Mouse (Mus musculus): Measurements from ENCODE around the gene Slc7a6. TPM values are rescaled to one million over a fixed set of nuclear protein-coding genes. Genes with fewer than 3 reads are reported as not detected.
"Not testable (repeated sequence)": the region's sequence is repeated elsewhere in the genome, so short reads cannot be mapped to it uniquely, and the experiment has no call there.

The Slc7a6 gene
- total RNA-seq, 2 experiments from 2014 or later = 21.9 to 29.6 TPM

GRCm38 (mm10) chr8:106177594-106177993, 8.9 kb downstream of the Slc7a6 start:
- no peak for ATAC-seq (replicated peaks; ENCODE audit: poor library complexity, severe bottlenecking)

GRCm38 (mm10) chr8:106178428-106178827, 9.8 kb downstream of the Slc7a6 start:
- no peak for ATAC-seq (replicated peaks; ENCODE audit: poor library complexity, severe bottlenecking)

GRCm38 (mm10) chr8:106185628-106186270, 17.1 kb downstream of the Slc7a6 start:
- no peak for ATAC-seq (replicated peaks; ENCODE audit: poor library complexity, severe bottlenecking)

GRCm38 (mm10) chr8:106186394-106186793, 17.7 kb downstream of the Slc7a6 start:
- no peak for ATAC-seq (replicated peaks; ENCODE audit: poor library complexity, severe bottlenecking)

GRCm38 (mm10) chr8:106189162-106189561, 20.5 kb downstream of the Slc7a6 start:
- no peak for ATAC-seq (replicated peaks; ENCODE audit: poor library complexity, severe bottlenecking)

GRCm38 (mm10) chr8:106191639-106192038, 23.0 kb downstream of the Slc7a6 start:
- ATAC-seq (replicated peaks; ENCODE audit: poor library complexity, severe bottlenecking) = no peak

GRCm38 (mm10) chr8:106193162-106193561, 24.5 kb downstream of the Slc7a6 start:
- ATAC-seq (replicated peaks; ENCODE audit: poor library complexity, severe bottlenecking) = peak; percentile 30; the same call in 1 of the 2 replicates

- no peak for ATAC-seq (replicated peaks; ENCODE audit: poor library complexity, severe bottlenecking)
These were observed 25.4 kb downstream of the Slc7a6 start for GRCm38 (mm10) chr8:106194062-106194461.

GRCm38 (mm10) chr8:106198741-106199140, 30.1 kb downstream of the Slc7a6 start:
- ATAC-seq (replicated peaks; ENCODE audit: poor library complexity, severe bottlenecking) = peak; percentile 84

GRCm38 (mm10) chr8:106199596-106199995, 30.9 kb downstream of the Slc7a6 start:
- not testable (repeated sequence) for ATAC-seq (replicated peaks; ENCODE audit: poor library complexity, severe bottlenecking)

GRCm38 (mm10) chr8:106210035-106210731, 41.5 kb downstream of the Slc7a6 start:
- ATAC-seq (replicated peaks; ENCODE audit: poor library complexity, severe bottlenecking) = peak; percentile 39

GRCm38 (mm10) chr8:106210821-106211345, 42.2 kb downstream of the Slc7a6 start, which contains the start of the genes Slc7a6os and Prmt7:
Slc7a6os (minus strand) TSS chr8:106210935.
Prmt7 (plus strand) TSS chr8:106210936.
- peak; percentile 97 for ATAC-seq (replicated peaks; ENCODE audit: poor library complexity, severe bottlenecking)

GRCm38 (mm10) chr8:106211421-106211820, 42.8 kb downstream of the Slc7a6 start:
- ATAC-seq (replicated peaks; ENCODE audit: poor library complexity, severe bottlenecking) = peak; percentile 0; the same call in 1 of the 2 replicates

- no peak for ATAC-seq (replicated peaks; ENCODE audit: poor library complexity, severe bottlenecking)
These were observed 45.3 kb downstream of the Slc7a6 start for GRCm38 (mm10) chr8:106213959-106214358.

- no peak for ATAC-seq (replicated peaks; ENCODE audit: poor library complexity, severe bottlenecking)
These were observed 51.0 kb downstream of the Slc7a6 start for GRCm38 (mm10) chr8:106219620-106220019.

GRCm38 (mm10) chr8:106226589-106226988, 57.9 kb downstream of the Slc7a6 start:
- ATAC-seq (replicated peaks; ENCODE audit: poor library complexity, severe bottlenecking) = peak; percentile 56

GRCm38 (mm10) chr8:106231536-106231935, 62.9 kb downstream of the Slc7a6 start:
- no peak for ATAC-seq (replicated peaks; ENCODE audit: poor library complexity, severe bottlenecking)

GRCm38 (mm10) chr8:106232751-106233150, 64.1 kb downstream of the Slc7a6 start:
- no peak for ATAC-seq (replicated peaks; ENCODE audit: poor library complexity, severe bottlenecking)

- ATAC-seq (replicated peaks; ENCODE audit: poor library complexity, severe bottlenecking) = no peak
These were observed 66.1 kb downstream of the Slc7a6 start for GRCm38 (mm10) chr8:106234567-106235261.

GRCm38 (mm10) chr8:106237106-106237505, 68.4 kb downstream of the Slc7a6 start:
- no peak for ATAC-seq (replicated peaks; ENCODE audit: poor library complexity, severe bottlenecking)

Data from granulocyte monocyte progenitor cell, adult 5-6 weeks (primary cell).